Mouse (Mus musculus): ENCODE results near the gene Nek6. TPM values are rescaled to one million over a fixed set of nuclear protein-coding genes. Genes with fewer than 3 reads are reported as not detected.

Gene Nek6
- polyA plus RNA-seq, 1 experiment = 17.2 TPM

DNA sequence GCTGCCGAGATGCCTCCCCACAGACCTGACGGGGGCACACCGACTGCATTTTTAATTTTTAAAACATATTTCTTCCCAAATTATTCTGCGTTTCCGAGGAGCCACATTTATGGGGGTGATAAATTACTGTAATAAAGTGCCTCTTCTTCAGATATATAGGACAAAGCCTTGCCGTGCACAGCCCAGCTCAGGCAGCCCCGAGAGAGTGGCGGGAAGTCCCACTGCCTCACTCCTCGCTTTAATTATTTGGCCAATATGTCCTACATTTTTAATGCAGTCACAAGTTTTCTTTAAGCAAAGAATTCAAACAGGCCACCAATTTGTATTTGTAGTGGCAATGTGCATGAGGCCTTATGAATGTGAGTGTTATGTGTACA lies 34.0 kb upstream of the Nek6 start:
- TF ChIP-seq POLR2A (IDR thresholded peaks at IDR 0.05; ENCODE audit: control insufficient read depth, extremely low read depth, insufficient read depth, low read length, poor library complexity) (no peak), CTCF (IDR thresholded peaks at IDR 0.05; ENCODE audit: borderline replicate concordance, control insufficient read depth, extremely low read depth, insufficient read depth, low read length, poor library complexity) (no peak)

DNA sequence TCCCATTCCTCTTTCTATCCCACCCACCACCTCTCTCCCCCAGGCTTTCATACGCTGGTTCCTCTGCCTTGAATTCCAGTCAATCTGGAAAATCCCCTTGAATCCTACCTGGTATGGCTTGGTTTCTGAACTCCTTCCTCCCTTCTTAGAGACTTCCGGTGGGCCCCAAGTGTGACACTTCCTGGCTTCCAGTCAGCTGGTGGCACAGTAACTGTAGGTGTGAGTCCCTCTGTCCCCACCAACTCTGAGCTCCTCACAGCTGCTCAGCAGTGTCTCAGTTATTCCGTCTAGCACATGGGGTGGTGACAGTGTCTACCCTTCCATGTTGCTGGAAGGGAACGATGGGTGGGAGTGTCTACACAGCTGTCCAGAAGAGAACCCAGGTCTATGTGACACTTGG lies 32.8 kb upstream of the Nek6 start:
- WGBS = 51% methylated on average over 4 of the region's 4 CpGs
- H3K4me3 ChIP-seq (ENCODE audit: control insufficient read depth, insufficient read depth, low read length) = no peak overlapping the region

More for the DNA sequence above, 34.0 kb upstream of the Nek6 start:
- H3K36me3 ChIP-seq (ENCODE audit: control insufficient read depth, insufficient read depth, low read length) = no peaks in the 10 kb centered on the region
- 94% methylated on average over 9 of the region's 9 CpGs for WGBS
- H3K27me3 ChIP-seq (ENCODE audit: control insufficient read depth, insufficient read depth, low read length) = no peaks in the 10 kb centered on the region
- H3K4me1 ChIP-seq (replicated peaks; ENCODE audit: control insufficient read depth, insufficient read depth, low read length) = peaks cover 12% of the 10 kb centered on the region
- no peak for DNase-seq
- H3K27ac ChIP-seq (ENCODE audit: control insufficient read depth, insufficient read depth, low read length) = no peak overlapping the region
- H3K4me3 ChIP-seq (ENCODE audit: control insufficient read depth, insufficient read depth, low read length) = no peak overlapping the region

DNA sequence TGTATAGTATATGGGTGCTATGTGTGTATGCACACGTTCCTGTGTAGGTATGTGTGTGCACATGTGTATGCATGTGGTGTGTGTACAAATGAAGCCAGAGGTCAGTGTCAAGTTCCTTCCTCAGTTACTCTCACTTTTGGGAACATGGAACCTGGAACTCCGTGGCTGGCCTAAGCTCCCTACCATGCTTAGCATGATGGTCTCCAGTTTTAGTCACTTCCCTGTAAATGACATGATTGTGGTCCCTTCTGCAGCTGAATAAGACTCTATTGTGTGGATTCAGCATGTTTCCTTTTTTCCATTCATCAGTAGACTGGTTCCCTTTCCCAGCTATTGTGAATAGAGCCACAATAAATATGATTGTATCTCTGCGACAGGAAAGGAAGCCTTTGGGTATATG lies 31.9 kb upstream of the Nek6 start:
- H3K36me3 ChIP-seq (ENCODE audit: control insufficient read depth, insufficient read depth, low read length) = no peaks in the 10 kb centered on the region
- H3K4me1 ChIP-seq (replicated peaks; ENCODE audit: control insufficient read depth, insufficient read depth, low read length) = peaks cover 12% of the 10 kb centered on the region
- H3K27me3 ChIP-seq (ENCODE audit: control insufficient read depth, insufficient read depth, low read length) = no peaks in the 10 kb centered on the region
- no peak for DNase-seq
- no peak overlapping the region for H3K4me3 ChIP-seq (ENCODE audit: control insufficient read depth, insufficient read depth, low read length)
- WGBS = 64% methylated on average over 3 of the region's 3 CpGs
- no peak for TF ChIP-seq POLR2A (IDR thresholded peaks at IDR 0.05; ENCODE audit: control insufficient read depth, extremely low read depth, insufficient read depth, low read length, poor library complexity)
- TF ChIP-seq CTCF (IDR thresholded peaks at IDR 0.05; ENCODE audit: borderline replicate concordance, control insufficient read depth, extremely low read depth, insufficient read depth, low read length, poor library complexity) = no peak
- no peak overlapping the region for H3K27ac ChIP-seq (ENCODE audit: control insufficient read depth, insufficient read depth, low read length)

More for the DNA sequence above, 32.8 kb upstream of the Nek6 start:
- no peaks in the 10 kb centered on the region for H3K36me3 ChIP-seq (ENCODE audit: control insufficient read depth, insufficient read depth, low read length)
- no peak overlapping the region for H3K27ac ChIP-seq (ENCODE audit: control insufficient read depth, insufficient read depth, low read length)
- no peaks in the 10 kb centered on the region for H3K27me3 ChIP-seq (ENCODE audit: control insufficient read depth, insufficient read depth, low read length)
- TF ChIP-seq CTCF (IDR thresholded peaks at IDR 0.05; ENCODE audit: borderline replicate concordance, control insufficient read depth, extremely low read depth, insufficient read depth, low read length, poor library complexity) = no peak
- TF ChIP-seq POLR2A (IDR thresholded peaks at IDR 0.05; ENCODE audit: control insufficient read depth, extremely low read depth, insufficient read depth, low read length, poor library complexity) = no peak
- no peak for DNase-seq
- peaks cover 12% of the 10 kb centered on the region for H3K4me1 ChIP-seq (replicated peaks; ENCODE audit: control insufficient read depth, insufficient read depth, low read length)

DNA sequence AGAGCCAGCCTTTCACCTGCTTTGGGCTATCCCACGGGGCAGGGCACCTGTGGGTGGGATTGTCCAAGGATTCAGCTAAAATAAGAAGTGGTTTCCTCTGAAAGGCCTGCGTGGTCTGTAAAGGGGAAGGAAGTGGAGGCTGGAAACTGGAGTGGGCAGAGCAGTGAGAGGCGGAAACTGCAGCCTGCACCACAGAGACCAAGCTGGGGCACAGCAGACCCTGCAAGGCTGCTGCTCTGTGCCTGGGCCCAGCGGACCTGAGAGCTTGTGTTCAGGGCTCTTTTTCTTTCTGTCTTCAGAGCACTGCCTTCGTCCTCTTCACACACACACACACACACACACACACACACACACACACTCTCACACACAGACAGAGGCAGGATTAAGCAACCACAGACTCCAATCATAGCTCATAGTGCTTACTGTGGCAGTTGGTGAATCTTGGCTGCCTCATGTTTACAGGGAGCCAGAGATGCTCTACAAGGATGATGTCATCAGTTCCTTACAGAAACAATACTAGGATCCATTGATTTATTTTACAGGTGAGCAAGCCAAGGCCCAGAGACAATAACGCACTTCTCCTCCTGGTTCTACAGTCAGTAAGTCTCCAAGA lies 30.2 kb upstream of the Nek6 start:
- no peak for DNase-seq
- Histone ChIP-seq H3K4me3 (ENCODE audit: control insufficient read depth, insufficient read depth, low read length) (no peak overlapping the region), H3K4me1 (replicated peaks; ENCODE audit: control insufficient read depth, insufficient read depth, low read length) (peaks cover 12% of the 10 kb centered on the region), H3K27me3 (ENCODE audit: control insufficient read depth, insufficient read depth, low read length) (no peaks in the 10 kb centered on the region), H3K27ac (ENCODE audit: control insufficient read depth, insufficient read depth, low read length) (no peak overlapping the region), H3K36me3 (ENCODE audit: control insufficient read depth, insufficient read depth, low read length) (no peaks in the 10 kb centered on the region)
- 27% methylated on average over 6 of the region's 6 CpGs for WGBS
- TF ChIP-seq CTCF (IDR thresholded peaks at IDR 0.05; ENCODE audit: borderline replicate concordance, control insufficient read depth, extremely low read depth, insufficient read depth, low read length, poor library complexity) = no peak
- no peak for TF ChIP-seq POLR2A (IDR thresholded peaks at IDR 0.05; ENCODE audit: control insufficient read depth, extremely low read depth, insufficient read depth, low read length, poor library complexity)

DNA sequence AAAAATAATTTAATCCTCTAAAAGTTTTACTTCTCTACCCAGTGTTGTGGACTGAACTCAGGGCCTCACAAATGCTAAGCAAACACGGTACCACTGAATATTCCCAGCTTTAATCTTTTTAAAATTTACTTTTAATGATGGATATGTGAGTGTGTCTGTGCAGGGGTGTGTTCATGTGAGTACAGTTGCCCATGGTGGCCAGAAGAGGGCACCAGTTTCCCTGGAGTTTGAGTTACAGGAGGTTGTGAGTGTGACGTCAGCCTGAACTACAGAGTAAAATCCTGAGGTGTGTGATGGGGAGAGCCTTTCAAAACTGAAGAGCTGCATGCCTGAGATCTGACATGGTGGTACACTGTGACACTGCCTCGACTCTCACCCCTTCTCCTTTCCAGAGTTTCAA lies 29.3 kb upstream of the Nek6 start:
- H3K4me3 ChIP-seq (ENCODE audit: control insufficient read depth, insufficient read depth, low read length) = no peak overlapping the region
- peaks cover 12% of the 10 kb centered on the region for H3K4me1 ChIP-seq (replicated peaks; ENCODE audit: control insufficient read depth, insufficient read depth, low read length)
- H3K27ac ChIP-seq (ENCODE audit: control insufficient read depth, insufficient read depth, low read length) = no peak overlapping the region
- WGBS = 90% methylated on average over 3 of the region's 3 CpGs
- no peaks in the 10 kb centered on the region for H3K27me3 ChIP-seq (ENCODE audit: control insufficient read depth, insufficient read depth, low read length)
- TF ChIP-seq POLR2A (IDR thresholded peaks at IDR 0.05; ENCODE audit: control insufficient read depth, extremely low read depth, insufficient read depth, low read length, poor library complexity) (no peak), CTCF (IDR thresholded peaks at IDR 0.05; ENCODE audit: borderline replicate concordance, control insufficient read depth, extremely low read depth, insufficient read depth, low read length, poor library complexity) (no peak)
- no peak for DNase-seq
- H3K36me3 ChIP-seq (ENCODE audit: control insufficient read depth, insufficient read depth, low read length) = no peaks in the 10 kb centered on the region

DNA sequence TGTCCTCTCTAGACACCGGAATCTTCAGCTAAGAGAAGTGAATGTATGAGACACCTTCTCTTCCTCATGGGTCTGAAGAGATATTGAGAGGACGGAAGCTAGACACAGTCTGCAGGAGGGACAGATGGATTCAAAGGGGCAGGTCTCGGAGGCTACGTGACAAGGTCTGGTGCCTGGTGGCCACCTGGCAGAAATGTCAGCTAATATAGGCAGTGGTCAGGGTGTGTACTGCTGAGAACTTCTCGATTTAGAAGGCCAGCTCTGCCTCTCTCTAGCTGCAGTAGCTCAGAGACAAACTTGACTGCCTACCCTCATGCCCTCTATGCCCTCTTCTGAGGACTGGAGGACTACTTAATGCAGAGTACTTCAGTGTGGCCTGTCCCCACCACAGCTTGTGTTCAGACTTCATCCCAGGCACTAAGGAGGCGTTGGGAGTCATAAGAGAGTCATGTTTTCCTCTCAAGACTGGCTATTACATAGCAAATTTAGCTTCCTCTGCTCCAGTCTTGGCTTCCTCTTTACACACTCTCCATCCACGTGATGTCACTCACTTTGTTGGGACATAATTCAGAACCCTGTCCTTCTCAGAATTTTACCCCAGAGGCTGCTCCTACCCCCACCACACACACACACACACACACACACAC lies 28.3 kb upstream of the Nek6 start:
- H3K4me3 ChIP-seq (ENCODE audit: control insufficient read depth, insufficient read depth, low read length) = no peak overlapping the region
- H3K36me3 ChIP-seq (ENCODE audit: control insufficient read depth, insufficient read depth, low read length) = no peaks in the 10 kb centered on the region
- H3K27me3 ChIP-seq (ENCODE audit: control insufficient read depth, insufficient read depth, low read length) = no peaks in the 10 kb centered on the region
- TF ChIP-seq CTCF (IDR thresholded peaks at IDR 0.05; ENCODE audit: borderline replicate concordance, control insufficient read depth, extremely low read depth, insufficient read depth, low read length, poor library complexity) (no peak), POLR2A (IDR thresholded peaks at IDR 0.05; ENCODE audit: control insufficient read depth, extremely low read depth, insufficient read depth, low read length, poor library complexity) (no peak)
- peaks cover 12% of the 10 kb centered on the region for H3K4me1 ChIP-seq (replicated peaks; ENCODE audit: control insufficient read depth, insufficient read depth, low read length)
- no peak for DNase-seq
- H3K27ac ChIP-seq (ENCODE audit: control insufficient read depth, insufficient read depth, low read length) = no peak overlapping the region
- 65% methylated on average over 7 of the region's 7 CpGs for WGBS

All from thymus, adult 2 months (tissue).